In the genomic region with DNA sequence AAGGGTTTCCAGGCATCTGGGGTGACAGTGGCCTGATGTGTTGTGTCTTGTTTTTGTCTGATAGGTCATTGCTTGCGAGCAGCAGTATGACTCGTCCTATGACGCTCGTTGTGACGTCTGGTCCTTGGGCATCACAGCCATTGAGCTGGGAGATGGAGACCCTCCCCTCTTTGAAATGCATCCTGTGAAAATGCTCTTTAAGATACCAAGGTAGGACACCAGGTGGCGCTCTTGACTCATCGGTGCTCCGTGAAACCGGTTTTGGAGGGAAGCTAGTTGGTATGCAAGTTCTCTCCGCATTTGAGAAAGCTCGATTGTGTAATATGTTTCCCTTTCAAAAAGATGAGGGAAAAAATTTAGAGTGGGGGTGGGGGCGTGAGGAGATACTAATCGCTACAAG, we compare ENCODE assay signal across 8 mouse cellular contexts.
A peak's percentile ranks its signal among the peaks of the same experiment; 100 is the strongest.
DNase-seq lines count a peak whose midpoint lies in the region; ATAC-seq and TF ChIP-seq lines count a peak whose summit lies in the region.

No protein-coding gene starts in this region.

- H3K4me2 ChIP-seq in hindbrain, postnatal 0 days (ENCODE audit: low read depth, low read length), result peak overlapping the region; percentile 48

- peak; percentile 92 for TF ChIP-seq CTCF in Patski (IDR thresholded peaks at IDR 0.05)
- peak; percentile 96 for TF ChIP-seq CTCF in hindbrain, postnatal 0 days (IDR thresholded peaks at IDR 0.05; ENCODE audit: low read depth)

- no peaks in the 10 kb centered on the region for H3K9me3 ChIP-seq in hindbrain, postnatal 0 days (ENCODE audit: low read length)

- H3K9ac ChIP-seq in hindbrain, postnatal 0 days (replicated peaks; ENCODE audit: low read length), result 0 out of 2 replicates have a peak overlapping the region, but pooled peaks have one; percentile 18

- DNase-seq in Patski (ENCODE audit: low read depth, low spot score), result no peak
- DNase-seq in cerebellum, postnatal 14 days, result peak; percentile 90 to 92
- peak; percentile 47 for DNase-seq in gastrocnemius, adult 18-20 months (ENCODE audit: low spot score)
- peak; percentile 97 for DNase-seq in hindbrain, postnatal 0 days (ENCODE audit: low spot score)
- peak; percentile 86 to 90 for DNase-seq in left cerebral cortex, adult 18-20 months (ENCODE audit: low spot score in 2 of 2)
- peak; percentile 93 for DNase-seq in mesoderm, embryonic 11.5 days (ENCODE audit: low read depth, low spot score)
- peak; percentile 82 for DNase-seq in right cerebral cortex, postnatal 25 days
- DNase-seq in urinary bladder, postnatal 36 days (ENCODE audit: low spot score in 2 of 2), result peak; percentile 48 to 64

- H3K27ac ChIP-seq in hindbrain, postnatal 0 days, result no peak overlapping the region; the same call in 1 of the 2 replicates

- POLR2A ChIA-PET in Patski (lab: Charles Lee), result interaction anchor here (0.6 kb wide), 1 partner anchor 436 kb away, joined by 6 read pairs; no protein-coding TSS in a partner anchor

- under 1% methylated on average over 13 of the region's 13 CpGs for WGBS in hindbrain, postnatal 0 days

- H3K27me3 ChIP-seq in Patski, result no peaks in the 10 kb centered on the region
- no peaks in the 10 kb centered on the region; the same call in 1 of the 2 replicates for H3K27me3 ChIP-seq in hindbrain, postnatal 0 days (ENCODE audit: insufficient read depth, low read length)

- no peaks in the 10 kb centered on the region for H3K36me3 ChIP-seq in hindbrain, postnatal 0 days (ENCODE audit: insufficient read depth, low read length)

- no peak overlapping the region for H3K4me3 ChIP-seq in hindbrain, postnatal 0 days (ENCODE audit: low read length)

- CTCF ChIA-PET in Patski (lab: Charles Lee), result interaction anchor here (0.7 to 2.1 kb wide), 13 partner anchors 14 to 435 kb away, joined by 3 to 16 read pairs (median 4); no protein-coding TSS in a partner anchor

- H3K4me1 ChIP-seq in hindbrain, postnatal 0 days (ENCODE audit: insufficient read depth, low read length), result peaks cover 13% of the 10 kb centered on the region; the same call in 1 of the 2 replicates

- ATAC-seq in Patski, result no peak
- peak; percentile 94 for ATAC-seq in hindbrain, postnatal 0 days

- in situ Hi-C loops in Patski (cut with MboI; ENCODE audit: low pct_unique_long_range_greater_than_20kb), result loop anchor here (5.0 kb wide), 1 partner anchor 436 kb away; no protein-coding TSS in a partner anchor
